Mouse (Mus musculus) megakaryocyte, embryonic 14.5 days (primary cell): ENCODE results near the gene Fam117a.

Source experiments
- FLI1 ChIP-seq: IDR thresholded peaks from 2 replicates; pipeline ENCODE4 v1.6.1; 2012; ENCODE audit warnings: low read length, inconsistent platforms, mixed read lengths
- GATA1 ChIP-seq: IDR thresholded peaks from 3 replicates; pipeline ENCODE4 v1.6.1; 2012; ENCODE audit warnings: mixed read lengths, low read length, inconsistent platforms, borderline replicate concordance

DNA sequence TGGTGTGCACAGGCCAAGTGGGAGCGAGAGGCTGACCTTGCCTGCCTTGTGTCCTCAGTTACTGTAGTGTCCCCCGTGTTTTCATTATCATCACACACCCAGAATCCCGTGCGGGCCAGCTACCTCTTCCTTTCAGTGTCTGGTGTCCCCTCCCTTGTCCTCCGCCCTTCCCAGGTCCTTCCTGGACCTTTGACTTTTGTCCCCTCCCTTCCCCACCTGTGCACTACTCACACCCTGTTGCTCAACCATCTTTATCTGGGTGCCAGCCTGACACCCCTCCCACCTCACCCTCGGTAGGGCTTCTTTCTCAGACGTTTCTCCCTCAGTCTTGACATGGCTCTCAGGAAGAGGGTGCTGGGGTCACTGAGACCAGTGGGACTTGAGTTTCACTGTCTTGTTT lies 50.5 kb downstream of the Fam117a start:
- no peak for TF ChIP-seq FLI1
- no peak for TF ChIP-seq GATA1
